Mouse (Mus musculus): ENCODE measurements around the gene Ltb4r2.

Gene Ltb4r2

GRCm38 (mm10) chr14:55737086-55737687 lies 24.0 kb upstream of the Ltb4r2 start:
- DNase-seq (ENCODE audit: low spot score in 2 of 2), result no peak

- DNase-seq (ENCODE audit: low spot score in 2 of 2), result peak; percentile 63 to 70
These were observed 17.5 kb upstream of the Ltb4r2 start for GRCm38 (mm10) chr14:55743711-55744110.

DNA sequence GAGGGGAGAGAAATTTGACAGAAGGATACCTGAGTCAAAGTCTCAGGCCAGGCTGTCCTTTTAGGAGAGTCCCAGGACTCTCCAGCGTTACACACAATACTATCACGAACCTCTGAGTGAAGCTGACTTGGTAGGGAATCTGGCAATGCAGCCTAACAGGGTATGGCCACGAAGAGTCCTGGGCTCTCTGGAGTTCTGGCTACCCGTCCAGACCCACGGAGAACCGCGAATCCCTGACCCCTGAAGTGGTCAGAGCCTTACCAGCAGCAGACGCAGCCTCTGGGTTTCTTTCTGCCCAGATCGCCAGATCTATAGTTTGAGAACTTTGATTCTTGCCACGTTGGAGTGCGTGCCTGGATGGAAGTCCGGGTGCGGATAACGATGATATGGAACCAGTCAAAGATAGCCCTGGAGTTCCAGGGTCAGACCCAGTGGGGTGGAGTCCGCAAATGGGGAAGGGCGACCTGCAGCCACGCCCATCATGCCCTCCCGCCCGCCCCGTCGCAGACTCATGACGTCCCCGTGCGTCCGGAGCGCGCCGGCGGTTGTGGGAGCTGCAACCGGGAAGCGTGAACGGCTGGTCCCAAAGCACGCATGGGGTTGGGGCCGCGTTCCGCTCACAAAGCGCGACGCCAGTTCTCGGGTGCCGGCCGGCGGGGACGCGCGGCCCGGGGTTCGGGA lies 15.9 kb upstream of the Ltb4r2 start, which contains the start of the genes Dhrs1 and Nop9:
Gene Dhrs1, minus strand, starts transcription at position 511 of the 681 bp plus-strand sequence.
Gene Nop9, plus strand, starts transcription at position 514 of the 681 bp plus-strand sequence.
- DNase-seq (ENCODE audit: low spot score in 2 of 2), result peak; percentile 76

DNA sequence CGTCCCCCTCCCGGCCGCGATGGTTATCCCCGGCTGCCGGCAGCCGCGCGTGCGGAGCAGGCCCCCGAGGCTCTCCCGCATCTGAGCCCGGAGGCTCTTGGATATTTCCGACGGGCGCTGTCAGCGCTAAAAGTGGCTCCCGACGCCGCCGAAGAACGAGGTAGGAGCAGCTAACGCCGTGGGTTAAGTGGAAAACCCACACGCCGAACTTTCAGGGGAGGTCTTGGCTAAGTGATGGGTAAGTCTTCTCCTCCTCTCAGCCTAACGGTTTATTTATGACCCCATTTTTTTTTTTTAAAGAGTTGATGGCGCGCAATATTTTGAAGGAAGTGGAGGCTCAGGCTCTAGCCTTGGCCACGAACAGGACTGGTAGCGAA lies 15.4 kb upstream of the Ltb4r2 start:
- DNase-seq (ENCODE audit: low spot score in 2 of 2), result no peak

DNA sequence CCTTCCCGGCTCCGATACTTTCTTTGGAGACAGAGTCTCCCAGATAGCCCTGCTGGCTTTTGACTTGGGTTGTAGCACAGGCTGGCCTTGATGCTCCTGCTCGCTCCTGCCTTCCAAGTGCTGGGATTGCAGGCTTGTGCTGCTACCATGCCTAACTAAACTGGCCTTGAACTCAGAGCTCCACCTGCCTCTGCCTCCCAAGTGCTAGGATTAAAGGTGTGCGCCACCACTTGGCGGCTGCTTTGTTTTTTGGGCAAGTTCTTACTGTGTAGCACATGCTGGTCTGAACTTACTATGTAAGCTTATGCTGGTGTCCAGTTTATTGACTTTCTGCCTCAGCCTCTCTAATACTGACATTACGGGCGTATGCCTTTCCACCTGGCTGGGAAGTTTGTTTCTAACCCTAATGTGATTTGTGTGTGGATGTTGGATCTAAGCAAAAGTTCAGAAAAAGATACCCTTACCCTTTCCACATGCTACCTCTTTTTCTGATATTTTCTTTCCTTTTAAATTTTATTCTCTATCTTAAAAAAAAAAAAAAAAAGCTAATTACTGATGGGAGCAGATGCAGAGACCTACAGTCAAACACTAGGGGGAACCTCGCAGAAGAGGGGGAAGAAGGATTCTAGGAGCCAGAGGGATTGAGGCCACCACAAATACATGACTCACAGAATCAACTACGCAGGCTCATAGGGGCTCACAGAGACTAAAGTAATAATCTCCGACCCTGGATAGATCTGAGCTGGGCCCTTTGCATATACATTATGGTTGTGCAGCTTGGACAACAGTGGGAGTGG lies 14.0 kb upstream of the Ltb4r2 start:
- DNase-seq (ENCODE audit: low spot score in 2 of 2), result no peak

- DNase-seq (ENCODE audit: low spot score in 2 of 2), result no peak
These were observed 3.7 kb upstream of the Ltb4r2 start for GRCm38 (mm10) chr14:55757566-55757965.

- DNase-seq (ENCODE audit: low spot score in 2 of 2), result no peak
These were observed 2.9 kb upstream of the Ltb4r2 start, which contains the start of gene Cideb for GRCm38 (mm10) chr14:55758363-55758784. Gene Cideb, minus strand, starts transcription at chr14:55758458.

GRCm38 (mm10) chr14:55760156-55760555 lies 1.1 kb upstream of the Ltb4r2 start:
- DNase-seq (ENCODE audit: low spot score in 2 of 2), result peak; percentile 69 to 75

DNA sequence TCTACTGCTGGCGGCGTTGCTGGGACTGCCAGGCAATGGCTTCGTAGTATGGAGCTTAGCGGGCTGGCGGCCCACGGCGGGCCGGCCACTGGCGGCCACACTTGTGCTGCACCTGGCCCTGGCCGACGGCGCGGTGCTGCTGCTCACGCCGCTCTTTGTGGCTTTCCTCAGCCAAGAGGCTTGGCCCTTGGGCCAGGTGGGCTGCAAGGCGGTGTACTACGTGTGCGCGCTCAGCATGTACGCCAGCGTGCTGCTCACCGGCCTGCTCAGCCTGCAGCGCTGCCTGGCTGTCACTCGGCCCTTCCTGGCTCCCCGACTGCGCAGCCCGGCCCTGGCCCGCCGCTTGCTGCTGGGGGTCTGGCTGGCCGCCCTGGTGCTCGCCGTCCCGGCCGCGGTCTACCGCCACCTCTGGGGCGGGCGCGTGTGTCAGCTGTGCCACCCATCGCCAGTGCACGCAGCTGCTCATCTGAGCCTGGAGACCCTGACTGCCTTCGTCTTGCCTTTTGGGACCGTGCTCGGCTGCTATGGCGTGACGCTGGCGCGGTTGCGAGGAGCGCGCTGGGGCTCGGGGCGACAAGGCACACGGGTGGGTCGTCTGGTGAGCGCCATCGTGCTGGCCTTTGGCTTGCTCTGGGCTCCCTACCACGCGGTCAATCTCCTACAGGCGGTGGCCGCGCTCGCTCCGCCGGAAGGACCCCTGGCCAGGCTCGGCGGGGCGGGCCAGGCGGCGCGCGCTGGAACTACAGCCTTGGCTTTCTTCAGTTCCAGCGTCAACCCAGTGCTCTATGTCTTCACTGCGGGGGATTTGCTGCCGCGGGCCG lies 983 bp downstream of the Ltb4r2 start:
- DNase-seq (ENCODE audit: low spot score in 2 of 2), result no peak

- no peak for DNase-seq (ENCODE audit: low spot score in 2 of 2)
These were observed 1.9 kb downstream of the Ltb4r2 start for GRCm38 (mm10) chr14:55763166-55763565.

GRCm38 (mm10) chr14:55765696-55766095 lies 4.5 kb downstream of the Ltb4r2 start, which contains the start of gene Ltb4r1:
Gene Ltb4r1, plus strand, starts transcription at chr14:55765962.
- no peak for DNase-seq (ENCODE audit: low spot score in 2 of 2)

- no peak for DNase-seq (ENCODE audit: low spot score in 2 of 2)
These were observed 6.5 kb downstream of the Ltb4r2 start for GRCm38 (mm10) chr14:55767519-55768414.

DNA sequence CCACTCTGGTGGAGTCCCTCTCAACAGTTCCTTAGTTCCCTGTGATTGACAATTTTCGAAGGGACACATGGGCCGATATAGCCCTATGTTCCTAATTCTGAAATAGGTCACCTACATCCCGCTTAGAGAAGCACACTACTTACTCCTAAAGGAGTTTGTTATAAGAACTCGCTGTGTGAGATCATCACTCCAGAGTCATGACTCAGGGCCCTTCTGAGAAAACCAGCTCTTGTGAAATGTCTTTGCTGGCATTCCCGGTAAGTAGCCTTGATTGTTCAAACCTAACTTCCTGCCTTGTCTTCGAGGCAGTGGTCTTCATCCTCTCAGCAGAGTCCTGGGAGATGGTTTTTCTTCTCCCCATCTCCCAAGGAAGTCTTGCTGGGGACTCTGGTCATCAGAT lies 7.3 kb downstream of the Ltb4r2 start:
- no peak for DNase-seq (ENCODE audit: low spot score in 2 of 2)

- no peak for DNase-seq (ENCODE audit: low spot score in 2 of 2)
These were observed 8.0 kb downstream of the Ltb4r2 start for GRCm38 (mm10) chr14:55769087-55769703.

GRCm38 (mm10) chr14:55776711-55777110 lies 15.5 kb downstream of the Ltb4r2 start:
- no peak for DNase-seq (ENCODE audit: low spot score in 2 of 2)

DNA sequence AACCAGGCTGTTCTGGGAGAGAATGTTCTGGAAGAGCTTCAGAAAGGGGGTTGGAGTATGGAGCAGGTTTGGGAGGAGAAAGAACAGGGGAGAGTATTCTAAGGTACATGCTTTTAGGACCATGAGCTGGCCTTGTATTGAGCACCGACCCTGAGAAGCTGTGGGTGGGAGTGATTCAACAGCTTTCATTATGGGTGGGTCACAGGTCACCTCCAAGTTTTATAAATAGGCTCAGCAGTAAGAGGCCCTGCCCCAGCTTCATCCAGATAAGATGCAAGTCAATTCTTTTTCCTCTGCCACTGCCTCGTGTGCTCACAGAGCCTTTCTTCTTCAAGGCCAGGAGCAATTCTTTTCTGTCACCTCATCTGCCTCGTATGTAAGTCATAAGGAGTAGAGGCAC lies 15.9 kb downstream of the Ltb4r2 start:
- DNase-seq (ENCODE audit: low spot score in 2 of 2), result no peak

DNA sequence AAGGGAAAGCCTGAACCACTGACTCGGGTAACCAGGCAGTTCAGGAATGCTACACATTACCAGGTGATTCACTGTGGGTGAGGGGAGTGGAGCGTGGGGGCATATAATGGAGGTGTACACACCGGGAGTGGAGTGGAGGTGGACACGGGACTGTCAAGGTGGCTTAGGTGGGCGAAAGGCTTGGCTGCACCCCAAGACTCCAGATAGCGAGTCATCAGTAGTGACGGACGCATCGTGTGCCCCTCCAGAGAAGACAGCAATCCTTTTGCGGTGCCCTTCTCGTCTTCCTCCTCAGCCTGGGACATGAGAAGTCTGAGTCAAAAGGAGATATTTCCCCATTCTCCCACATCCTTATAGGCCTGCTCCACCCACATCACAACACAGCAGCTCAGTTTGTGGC lies 16.6 kb downstream of the Ltb4r2 start:
- no peak for DNase-seq (ENCODE audit: low spot score in 2 of 2)

- no peak for DNase-seq (ENCODE audit: low spot score in 2 of 2)
These were observed 17.5 kb downstream of the Ltb4r2 start for GRCm38 (mm10) chr14:55778686-55779085.

GRCm38 (mm10) chr14:55779656-55780055 lies 18.4 kb downstream of the Ltb4r2 start:
- no peak for DNase-seq (ENCODE audit: low spot score in 2 of 2)

GRCm38 (mm10) chr14:55780736-55781135 lies 19.5 kb downstream of the Ltb4r2 start:
- DNase-seq (ENCODE audit: low spot score in 2 of 2), result no peak

Data from right cerebral cortex, postnatal 36 days (tissue).